ENCODE assay signal across 9 mouse cellular contexts in the genomic region with DNA sequence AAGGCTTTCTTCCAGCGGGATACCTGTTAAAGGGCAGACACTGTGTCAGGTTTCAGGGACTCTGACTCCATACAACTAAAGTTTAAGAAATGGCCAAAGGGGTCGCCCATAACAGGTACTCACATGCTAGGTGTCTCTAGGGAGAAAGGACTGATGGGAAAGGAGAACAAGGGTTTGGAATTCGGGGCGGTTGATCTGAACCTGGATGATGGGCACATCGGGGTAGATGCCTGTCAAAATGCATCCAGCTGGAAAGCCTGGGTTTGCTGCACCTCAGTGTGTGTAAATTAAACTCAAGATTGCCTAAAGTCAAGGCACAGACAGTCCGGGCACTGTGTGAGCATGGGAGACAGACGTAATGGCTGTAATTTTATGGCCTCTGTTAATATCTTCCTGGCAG. TPM values are rescaled to one million over a fixed set of nuclear protein-coding genes. Genes with fewer than 3 reads are reported as not detected.
A peak's percentile ranks its signal among the peaks of the same experiment; 100 is the strongest.
DNase-seq lines count a peak whose midpoint lies in the region; ATAC-seq and TF ChIP-seq lines count a peak whose summit lies in the region.
"Had no signal": no experiment of that assay in that cellular context is flagged by ENCODE, and none has a peak within 500 bp of the region (broad histone marks: within the 10 kb centered on the region; RNA-seq: fewer than 3 reads in every experiment).

No protein-coding gene starts in this region.

- intact Hi-C loops in left cerebral cortex, postnatal 36 days (cut with DNase I): loop anchor here (2.0 to 5.0 kb wide), 6 partner anchors 166 to 414 kb away; partner anchors contain the start of genes Ajuba, Cdh24 and Gm17606

- peak overlapping the region; percentile 69; the same call in 1 of the 2 replicates for H3K27ac ChIP-seq in kidney, embryonic 15.5 days
- no peak overlapping the region for H3K27ac ChIP-seq in cortical plate, adult 2 months (ENCODE audit: insufficient read depth, low read length)
- H3K27ac ChIP-seq in hindbrain, embryonic 12.5 days: peak overlapping the region; percentile 53
- peak overlapping the region; percentile 76 for H3K27ac ChIP-seq in midbrain, embryonic 12.5 days (replicated peaks)

- WGBS in kidney, embryonic 15.5 days: 13% methylated on average over 7 of the region's 7 CpGs
- WGBS in hindbrain, embryonic 12.5 days: 8% methylated on average over 7 of the region's 7 CpGs
- WGBS in midbrain, embryonic 12.5 days: 8% methylated on average over 7 of the region's 7 CpGs

- H3K4me3 ChIP-seq in kidney, embryonic 15.5 days (replicated peaks): peak overlapping the region; percentile 32
- H3K4me3 ChIP-seq in cortical plate, adult 2 months (ENCODE audit: insufficient read depth, low read length): peak overlapping the region; percentile 26; the same call in 1 of the 2 replicates
- peak overlapping the region; percentile 30 for H3K4me3 ChIP-seq in hindbrain, embryonic 12.5 days
- peak overlapping the region; percentile 35 for H3K4me3 ChIP-seq in midbrain, embryonic 12.5 days

- no peaks in the 10 kb centered on the region for H3K9me3 ChIP-seq in kidney, embryonic 15.5 days (replicated peaks)
- no peaks in the 10 kb centered on the region for H3K9me3 ChIP-seq in hindbrain, embryonic 12.5 days (replicated peaks)
- H3K9me3 ChIP-seq in midbrain, embryonic 12.5 days: no peaks in the 10 kb centered on the region

- TF ChIP-seq CTCF in cortical plate, adult 2 months (IDR thresholded peaks at IDR 0.05; ENCODE audit: extremely low read depth, insufficient read depth, low read length): no peak

- no peaks in the 10 kb centered on the region for H3K27me3 ChIP-seq in kidney, embryonic 15.5 days
- H3K27me3 ChIP-seq in hindbrain, embryonic 12.5 days: no peaks in the 10 kb centered on the region; the same call in 1 of the 2 replicates
- H3K27me3 ChIP-seq in midbrain, embryonic 12.5 days: peaks cover 15% of the 10 kb centered on the region; the same call in 1 of the 2 replicates
- H3K27me3 ChIP-seq: Patski had no signal

- no peak overlapping the region for H3K9ac ChIP-seq in kidney, embryonic 15.5 days
- peak overlapping the region; percentile 44; the same call in 1 of the 2 replicates for H3K9ac ChIP-seq in hindbrain, embryonic 12.5 days
- peak overlapping the region; percentile 55; the same call in 1 of the 2 replicates for H3K9ac ChIP-seq in midbrain, embryonic 12.5 days (replicated peaks)

- ATAC-seq in kidney, embryonic 15.5 days (replicated peaks; ENCODE audit: low FRiP score): no peak
- peak; percentile 36 for ATAC-seq in hindbrain, embryonic 12.5 days (ENCODE audit: low FRiP score)
- ATAC-seq in midbrain, embryonic 12.5 days (ENCODE audit: low FRiP score, low read depth): 0 out of 2 replicates have a peak, but pooled peaks have one; percentile 6
- no peak for ATAC-seq in erythroblast, adult 5-6 weeks (replicated peaks; ENCODE audit: low FRiP score, poor library complexity, severe bottlenecking)
- ATAC-seq: Patski had no signal

- H3K36me3 ChIP-seq in kidney, embryonic 15.5 days: no peaks in the 10 kb centered on the region
- H3K36me3 ChIP-seq in hindbrain, embryonic 12.5 days: no peaks in the 10 kb centered on the region
- no peaks in the 10 kb centered on the region for H3K36me3 ChIP-seq in midbrain, embryonic 12.5 days

- peaks cover 80% of the 10 kb centered on the region for H3K4me1 ChIP-seq in kidney, embryonic 15.5 days
- no peaks in the 10 kb centered on the region for H3K4me1 ChIP-seq in cortical plate, adult 2 months (ENCODE audit: control insufficient read depth, insufficient read depth, low read length)
- H3K4me1 ChIP-seq in hindbrain, embryonic 12.5 days: peaks cover 35% of the 10 kb centered on the region
- peaks cover 38% of the 10 kb centered on the region for H3K4me1 ChIP-seq in midbrain, embryonic 12.5 days

- no peak for DNase-seq in kidney, adult 11 months
- DNase-seq in adrenal gland, adult 8-10 months: no peak
- no peak for DNase-seq in left cerebral cortex, postnatal 36 days (ENCODE audit: low spot score in 2 of 2)

- TF ChIP-seq POLR2A in cortical plate, adult 2 months (IDR thresholded peaks at IDR 0.05; ENCODE audit: extremely low read depth, insufficient read depth, low read length): no peak

- H3K4me2 ChIP-seq in kidney, embryonic 15.5 days: peak overlapping the region; percentile 61
- peak overlapping the region; percentile 51 for H3K4me2 ChIP-seq in hindbrain, embryonic 12.5 days (replicated peaks)
- peak overlapping the region; percentile 62 for H3K4me2 ChIP-seq in midbrain, embryonic 12.5 days (replicated peaks)

RNA-seq across cellular contexts. Expression of gene Dad1, which starts 25.4 kb away (rescaled TPM):
- 427 and 441 TPM in 2 replicates for polyA plus RNA-seq in kidney, embryonic 15.5 days (2015; fragmentation: Nextera tagmentation; extraction: Ambion mirVana)
- polyA plus RNA-seq in cortical plate, adult 2 months (2012; rRNA removed): 227 and 267 TPM in 2 replicates
- 238 and 259 TPM in 2 replicates for polyA plus RNA-seq in hindbrain, embryonic 12.5 days (2016; fragmentation: Nextera tagmentation; extraction: Ambion mirVana)
- polyA plus RNA-seq in midbrain, embryonic 12.5 days (2016; fragmentation: Nextera tagmentation; extraction: Ambion mirVana): 220 and 224 TPM in 2 replicates
- 100 to 1,000 TPM; 387 to 496 (median 428) TPM for total RNA-seq in adrenal gland, adult 8-10 months (2022)
- 100 to 1,000 TPM; 114 to 126 TPM for total RNA-seq in left cerebral cortex, postnatal 36 days (2021)
- total RNA-seq in erythroblast, adult 5-6 weeks (2015; ENCODE audit: low replicate concordance): 58.9 and 78.6 TPM in 2 replicates
- 20.1 and 26.9 TPM in 2 replicates for total RNA-seq in erythroblast, adult 5-6 weeks (2017; ENCODE audit: low replicate concordance)

RNA-seq across cellular contexts. Expression of gene Abhd4, which starts 25.5 kb away (rescaled TPM):
- polyA plus RNA-seq in kidney, embryonic 15.5 days (2015; fragmentation: Nextera tagmentation; extraction: Ambion mirVana): 61.3 and 67.6 TPM in 2 replicates
- 47.8 and 55.7 TPM in 2 replicates for polyA plus RNA-seq in cortical plate, adult 2 months (2012; rRNA removed)
- polyA plus RNA-seq in hindbrain, embryonic 12.5 days (2016; fragmentation: Nextera tagmentation; extraction: Ambion mirVana): 44.0 and 47.7 TPM in 2 replicates
- 36.6 and 38.3 TPM in 2 replicates for polyA plus RNA-seq in midbrain, embryonic 12.5 days (2016; fragmentation: Nextera tagmentation; extraction: Ambion mirVana)
- 100 to 1,000 TPM; 810 to 947 (median 895) TPM for total RNA-seq in adrenal gland, adult 8-10 months (2022)
- 10 to 100 TPM; 45.9 to 53.4 TPM for total RNA-seq in left cerebral cortex, postnatal 36 days (2021)
- 73.8 and 97.2 TPM in 2 replicates for total RNA-seq in erythroblast, adult 5-6 weeks (2015; ENCODE audit: low replicate concordance)
- 63.7 and 104 TPM in 2 replicates for total RNA-seq in erythroblast, adult 5-6 weeks (2017; ENCODE audit: low replicate concordance)

RNA-seq across cellular contexts. Expression of gene Olfr49, which starts 56.2 kb away (rescaled TPM):
- polyA plus RNA-seq in kidney, embryonic 15.5 days (2015; fragmentation: Nextera tagmentation; extraction: Ambion mirVana): 0.14 TPM in 1 of 2 replicates, not detected in the other
- polyA plus RNA-seq in cortical plate, adult 2 months (2012; rRNA removed): not detected in 2 replicates
- polyA plus RNA-seq in hindbrain, embryonic 12.5 days (2016; fragmentation: Nextera tagmentation; extraction: Ambion mirVana): not detected in 2 replicates
- not detected in 2 replicates for polyA plus RNA-seq in midbrain, embryonic 12.5 days (2016; fragmentation: Nextera tagmentation; extraction: Ambion mirVana)
- under 1 TPM in 1 of 4 experiments, not detected in 3; 0.05 TPM for total RNA-seq in adrenal gland, adult 8-10 months (2022)
- total RNA-seq in left cerebral cortex, postnatal 36 days (2021): not detected
- total RNA-seq in erythroblast, adult 5-6 weeks (2015; ENCODE audit: low replicate concordance): not detected in 2 replicates
- not detected in 2 replicates for total RNA-seq in erythroblast, adult 5-6 weeks (2017; ENCODE audit: low replicate concordance)

Comparison
In these comparisons a context has a peak if more than half of its experiments do, and no peak if none do; other contexts are left out.
1. ATAC-seq: peak in hindbrain, embryonic 12.5 days (single experiment) and midbrain, embryonic 12.5 days (single experiment); none in kidney, embryonic 15.5 days (single experiment) and erythroblast, adult 5-6 weeks (single experiment).
2. Peak in every context shown above with its lines, with median percentiles within 50 percentile points of each other: H3K4me2 ChIP-seq and H3K4me3 ChIP-seq.